Mouse (Mus musculus) heart, embryonic 15.5 days (tissue): ENCODE results near the gene Sumf2. TPM values are rescaled to one million over a fixed set of nuclear protein-coding genes. Genes with fewer than 3 reads are reported as not detected.

Experiments used
- ATAC-seq: fragments of 200-750 bp; cut with Nextera tagmentation; replicated peaks from 2 replicates; pipeline ENCODE4 v1.8.0; 2017; ENCODE audit warnings: low read depth, moderate TSS enrichment; ENCODE audit not compliant: insufficient number of reproducible peaks, insufficient read depth, low FRiP score
- H3K27ac ChIP-seq: fragments of 300-500 bp; sonication (generic); 2 replicates; pipeline ENCODE4 v1.5.1; 2015; ENCODE audit warnings: mild to moderate bottlenecking, inconsistent platforms
- H3K27me3 ChIP-seq: fragments of 300-500 bp; sonication (generic); 2 replicates; pipeline ENCODE4 v1.6.1; 2015; ENCODE audit warnings: inconsistent platforms
- H3K36me3 ChIP-seq: fragments of 300-500 bp; sonication (generic); 2 replicates; pipeline ENCODE4 v1.6.1; 2015; ENCODE audit warnings: mild to moderate bottlenecking, inconsistent platforms
- H3K4me1 ChIP-seq: fragments of 300-500 bp; sonication (generic); replicated peaks from 2 replicates; pipeline ENCODE4 v1.6.1; 2015; ENCODE audit warnings: inconsistent platforms
- H3K4me2 ChIP-seq: fragments of 300-500 bp; sonication (generic); 2 replicates; pipeline ENCODE4 v1.6.1; 2015; ENCODE audit warnings: inconsistent platforms, mild to moderate bottlenecking, moderate library complexity
- H3K4me3 ChIP-seq: fragments of 300-500 bp; sonication (generic); 2 replicates; pipeline ENCODE4 v1.5.1; 2015; ENCODE audit warnings: mild to moderate bottlenecking, inconsistent platforms
- H3K9ac ChIP-seq: fragments of 300-500 bp; sonication (generic); 2 replicates; pipeline ENCODE4 v1.6.1; 2015; ENCODE audit warnings: mild to moderate bottlenecking, inconsistent platforms
- H3K9me3 ChIP-seq: fragments of 300-500 bp; sonication (generic); replicated peaks from 2 replicates; pipeline ENCODE4 v1.6.1; 2016; ENCODE audit warnings: inconsistent platforms
- WGBS: fragments of 180-500 bp; shearing (Covaris S2); methylation state at CpG from one replicate; pipeline ENCODE4 v1.1.7; 2015; ENCODE audit warnings: mixed read lengths; 5-methylcytosine and 5-hydroxymethylcytosine counted together
- polyA plus RNA-seq: library from polyadenylated mRNA; unstranded; fragments of >200 nt; fragmentation: Nextera tagmentation; extraction: Ambion mirVana; gene quantifications from 2 replicates; pipeline ENCODE4 v1.2.1, GENCODE M21; 2015

Sumf2 gene
- 20.8 and 26.2 TPM in 2 replicates for polyA plus RNA-seq

GRCm38 (mm10) chr5:129846752-129847557 is at the start of gene Sumf2:
Gene Sumf2 (plus strand): TSS chr5:129846986.
- ATAC-seq, result peak; percentile 100
- WGBS, result 7% methylated on average over 22 of the region's 22 CpGs
- peak within 1 kb of the TSS; percentile 86 for H3K4me3 ChIP-seq

GRCm38 (mm10) chr5:129844848-129845247 is 1.9 kb upstream of the Sumf2 start:
- Histone ChIP-seq H3K9me3 (no peaks in the 10 kb centered on the region), H3K27ac (no peak overlapping the region), H3K27me3 (no peaks in the 10 kb centered on the region), H3K4me3 (no peak overlapping the region), H3K4me1 (peaks cover 14% of the 10 kb centered on the region), H3K9ac (no peak overlapping the region), H3K4me2 (no peak overlapping the region), H3K36me3 (peaks cover 26% of the 10 kb centered on the region)
- no peak for ATAC-seq
- WGBS, result 96% methylated on average over 5 of the region's 5 CpGs

More at GRCm38 (mm10) chr5:129846752-129847557, at the start of gene Sumf2:
- Histone ChIP-seq H3K4me2 (peak within 1 kb of the TSS; percentile 66), H3K9ac (peak within 1 kb of the TSS; percentile 72), H3K9me3 (no peaks in the 10 kb centered on the region), H3K27me3 (no peaks in the 10 kb centered on the region), H3K36me3 (peaks cover 26% of the 10 kb centered on the region), H3K27ac (peak within 1 kb of the TSS; percentile 79), H3K4me1 (peaks cover 14% of the 10 kb centered on the region)

- Histone ChIP-seq H3K27me3 (no peaks in the 10 kb centered on the region), H3K4me2 (peak overlapping the region; percentile 66), H3K9ac (peak overlapping the region; percentile 72), H3K4me1 (peaks cover 14% of the 10 kb centered on the region), H3K36me3 (peaks cover 26% of the 10 kb centered on the region), H3K4me3 (peak overlapping the region; percentile 86), H3K9me3 (no peaks in the 10 kb centered on the region), H3K27ac (peak overlapping the region; percentile 79; the same call in 1 of the 2 replicates)
- 39% methylated on average over 8 of the region's 8 CpGs for WGBS
- ATAC-seq, result no peak
Measured at GRCm38 (mm10) chr5:129847558-129847820, 703 bp downstream of the Sumf2 start.

- Histone ChIP-seq H3K4me1 (no peaks in the 10 kb centered on the region), H3K27me3 (no peaks in the 10 kb centered on the region), H3K9ac (no peak overlapping the region), H3K4me3 (no peak overlapping the region), H3K9me3 (no peaks in the 10 kb centered on the region), H3K4me2 (no peak overlapping the region), H3K27ac (no peak overlapping the region), H3K36me3 (peaks cover 21% of the 10 kb centered on the region)
- WGBS, result 43% methylated on average over 5 of the region's 5 CpGs
- no peak for ATAC-seq
Measured at GRCm38 (mm10) chr5:129855163-129855562, 8.4 kb downstream of the Sumf2 start.

GRCm38 (mm10) chr5:129856414-129856813 is 9.6 kb downstream of the Sumf2 start:
- no peaks in the 10 kb centered on the region for H3K4me1 ChIP-seq
- no peaks in the 10 kb centered on the region for H3K9me3 ChIP-seq
- no peak for ATAC-seq
- H3K9ac ChIP-seq, result no peak overlapping the region
- H3K27me3 ChIP-seq, result no peaks in the 10 kb centered on the region
- no peak overlapping the region for H3K4me2 ChIP-seq
- WGBS, result 82% methylated on average over 5 of the region's 5 CpGs
- peaks cover 23% of the 10 kb centered on the region for H3K36me3 ChIP-seq
- no peak overlapping the region for H3K4me3 ChIP-seq
- H3K27ac ChIP-seq, result no peak overlapping the region

GRCm38 (mm10) chr5:129862325-129862724 is 15.5 kb downstream of the Sumf2 start:
- WGBS, result 95% methylated on average over 6 of the region's 6 CpGs
- no peaks in the 10 kb centered on the region for H3K9me3 ChIP-seq
- H3K4me1 ChIP-seq, result peaks cover 4% of the 10 kb centered on the region
- H3K9ac ChIP-seq, result no peak overlapping the region
- ATAC-seq, result no peak
- no peaks in the 10 kb centered on the region for H3K27me3 ChIP-seq
- H3K4me3 ChIP-seq, result no peak overlapping the region
- H3K27ac ChIP-seq, result no peak overlapping the region
- peaks cover 29% of the 10 kb centered on the region for H3K36me3 ChIP-seq
- H3K4me2 ChIP-seq, result no peak overlapping the region

GRCm38 (mm10) chr5:129864467-129864866 is 17.7 kb downstream of the Sumf2 start:
- Histone ChIP-seq H3K27me3 (no peaks in the 10 kb centered on the region), H3K4me3 (peak overlapping the region; percentile 24), H3K27ac (no peak overlapping the region), H3K4me2 (peak overlapping the region; percentile 48), H3K36me3 (peaks cover 22% of the 10 kb centered on the region), H3K9me3 (no peaks in the 10 kb centered on the region), H3K9ac (peak overlapping the region; percentile 31; the same call in 1 of the 2 replicates), H3K4me1 (peaks cover 4% of the 10 kb centered on the region)
- WGBS, result 12% methylated on average over 18 of the region's 18 CpGs
- ATAC-seq, result no peak

- 85% methylated on average over 12 of the region's 12 CpGs for WGBS
- Histone ChIP-seq H3K4me3 (no peak overlapping the region), H3K4me1 (peaks cover 4% of the 10 kb centered on the region), H3K27me3 (no peaks in the 10 kb centered on the region), H3K9me3 (no peaks in the 10 kb centered on the region), H3K27ac (no peak overlapping the region), H3K36me3 (peaks cover 13% of the 10 kb centered on the region), H3K4me2 (no peak overlapping the region), H3K9ac (no peak overlapping the region)
- ATAC-seq, result no peak
Measured at GRCm38 (mm10) chr5:129865841-129866240, 19.1 kb downstream of the Sumf2 start.

- Histone ChIP-seq H3K36me3 (no peaks in the 10 kb centered on the region), H3K4me1 (peaks cover under 1% of the 10 kb centered on the region; the same call in 1 of the 2 replicates), H3K4me3 (no peak overlapping the region), H3K4me2 (no peak overlapping the region), H3K27me3 (no peaks in the 10 kb centered on the region), H3K27ac (no peak overlapping the region), H3K9ac (no peak overlapping the region), H3K9me3 (no peaks in the 10 kb centered on the region)
- WGBS, result 81% methylated on average over 19 of the region's 19 CpGs
- no peak for ATAC-seq
Measured at GRCm38 (mm10) chr5:129869238-129869995, 22.6 kb downstream of the Sumf2 start.

GRCm38 (mm10) chr5:129871238-129871637 is 24.5 kb downstream of the Sumf2 start:
- H3K9ac ChIP-seq, result no peak overlapping the region
- WGBS, result 73% methylated on average over 2 of the region's 2 CpGs

GRCm38 (mm10) chr5:129873942-129874341 is 27.2 kb downstream of the Sumf2 start:
- no peak for ATAC-seq
- Histone ChIP-seq H3K27ac (no peak overlapping the region), H3K36me3 (no peaks in the 10 kb centered on the region), H3K4me1 (peaks cover 12% of the 10 kb centered on the region), H3K9me3 (no peaks in the 10 kb centered on the region), H3K9ac (no peak overlapping the region), H3K27me3 (no peaks in the 10 kb centered on the region), H3K4me2 (no peak overlapping the region), H3K4me3 (no peak overlapping the region)
- WGBS, result 77% methylated on average over 12 of the region's 12 CpGs

More at GRCm38 (mm10) chr5:129871238-129871637, 24.5 kb downstream of the Sumf2 start:
- Histone ChIP-seq H3K4me2 (no peak overlapping the region), H3K4me1 (no peaks in the 10 kb centered on the region), H3K36me3 (no peaks in the 10 kb centered on the region), H3K27ac (no peak overlapping the region), H3K9me3 (no peaks in the 10 kb centered on the region), H3K27me3 (no peaks in the 10 kb centered on the region), H3K4me3 (no peak overlapping the region)
- no peak for ATAC-seq
